Mouse (Mus musculus) brain, embryonic 14.5 days (tissue): ENCODE results near the gene Rpl22.

ENCODE experiments used
- CTCF ChIP-seq: fragments of 200-500 bp; IDR thresholded peaks from 2 replicates; pipeline ENCODE4 v1.5.1; 2012; ENCODE audit warnings: inconsistent platforms, mild to moderate bottlenecking, moderate library complexity, borderline replicate concordance; ENCODE audit not compliant: insufficient read depth, insufficient read length; ENCODE audit errors: extremely low read depth
- POLR2A ChIP-seq: fragments of 200-500 bp; IDR thresholded peaks from 2 replicates; pipeline ENCODE4 v1.6.1; 2012; ENCODE audit warnings: mild to moderate bottlenecking, inconsistent platforms, borderline replicate concordance; ENCODE audit not compliant: poor library complexity, insufficient read depth, insufficient read length, severe bottlenecking; ENCODE audit errors: extremely low read depth

DNA sequence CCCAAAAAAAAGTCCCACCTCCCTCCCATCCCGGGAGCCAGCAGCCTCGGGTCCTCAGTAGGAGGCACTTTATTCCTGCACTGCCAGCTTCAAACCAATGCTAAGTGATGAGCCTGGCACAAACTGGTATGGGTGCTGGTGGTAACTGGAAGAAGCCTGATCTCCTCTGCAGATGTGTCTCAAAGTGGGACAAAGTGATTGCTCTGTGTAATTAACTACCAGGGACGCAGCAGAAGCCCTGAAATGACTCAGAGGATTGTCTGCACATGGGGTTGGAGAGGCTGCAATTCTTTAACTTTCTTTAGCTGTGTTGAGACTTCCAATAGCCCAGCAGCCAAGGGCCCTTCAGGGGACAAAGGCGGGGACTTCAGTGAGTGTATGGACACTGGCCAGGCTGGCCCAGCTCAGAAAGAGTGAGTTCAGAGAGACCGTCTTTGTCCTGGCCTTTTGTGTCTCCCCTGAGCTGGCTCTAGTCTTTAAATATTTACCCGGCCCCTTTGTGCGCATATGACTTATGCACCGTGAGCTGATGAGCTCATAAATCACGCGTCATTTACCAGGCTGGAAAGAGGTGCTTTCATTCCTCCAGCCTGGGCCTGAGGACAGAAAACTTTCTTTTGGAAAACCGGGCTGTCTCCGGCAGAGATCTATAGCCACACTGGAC lies 33.3 kb upstream of the Rpl22 start:
- no peak for TF ChIP-seq CTCF
- TF ChIP-seq POLR2A, result no peak
